Mouse (Mus musculus) midbrain, embryonic 10.5 days (tissue): ENCODE data around the gene Mroh9. TPM values are rescaled to one million over a fixed set of nuclear protein-coding genes. Genes with fewer than 3 reads are reported as not detected.
A peak's percentile ranks its signal among the peaks of the same experiment; 100 is the strongest.

Experiments
- DNase-seq: peaks from one replicate; pipeline ENCODE4 v3.0.0-alpha.2; 2017; ENCODE audit warnings: low spot score
- H3K27ac ChIP-seq: fragments of 300-500 bp; sonication (generic); replicated peaks from 2 replicates; pipeline ENCODE4 v1.5.1; 2016; ENCODE audit warnings: mild to moderate bottlenecking
- H3K27me3 ChIP-seq: fragments of 300-500 bp; sonication (generic); 2 replicates; pipeline ENCODE4 v1.6.1; 2016; ENCODE audit warnings: low read depth, mild to moderate bottlenecking; ENCODE audit not compliant: poor library complexity, severe bottlenecking
- H3K36me3 ChIP-seq: fragments of 300-500 bp; sonication (generic); 2 replicates; pipeline ENCODE4 v1.6.1; 2016; ENCODE audit warnings: mild to moderate bottlenecking, moderate library complexity
- H3K4me1 ChIP-seq: fragments of 300-500 bp; sonication (generic); 2 replicates; pipeline ENCODE4 v1.6.1; 2016
- H3K4me3 ChIP-seq: fragments of 300-500 bp; sonication (generic); 2 replicates; pipeline ENCODE4 v1.5.1; 2016; ENCODE audit warnings: mild to moderate bottlenecking, moderate library complexity
- H3K9me3 ChIP-seq: fragments of 300-500 bp; sonication (generic); replicated peaks from 2 replicates; pipeline ENCODE4 v1.6.1; 2016; ENCODE audit warnings: mild to moderate bottlenecking
- WGBS: fragments of 180-500 bp; shearing (Covaris S2); methylation state at CpG from one replicate; pipeline ENCODE4 v1.1.7; 2016; 5-methylcytosine and 5-hydroxymethylcytosine counted together
- polyA plus RNA-seq: library from polyadenylated mRNA; unstranded; fragments of >200 nt; fragmentation: Nextera tagmentation; extraction: Ambion mirVana; gene quantifications from 2 replicates; pipeline ENCODE4 v1.2.1, GENCODE M21; 2016

Mroh9 gene
- not detected in 2 replicates for polyA plus RNA-seq

GRCm38 (mm10) chr1:163085570-163085969, at the start of gene Mroh9:
Gene Mroh9, minus strand, starts transcription at chr1:163085670.
- Histone ChIP-seq H3K9me3 (no peaks in the 10 kb centered on the region), H3K4me1 (no peaks in the 10 kb centered on the region), H3K27ac (no peak within 1 kb of the TSS), H3K36me3 (no peaks in the 10 kb centered on the region), H3K4me3 (no peak within 1 kb of the TSS), H3K27me3 (no peaks in the 10 kb centered on the region)
- DNase-seq: no peak
- 84% methylated on average over 2 of the region's 2 CpGs for WGBS

- H3K27me3 ChIP-seq: no peaks in the 10 kb centered on the region
- H3K36me3 ChIP-seq: no peaks in the 10 kb centered on the region
- H3K9me3 ChIP-seq: no peaks in the 10 kb centered on the region
- no peaks in the 10 kb centered on the region for H3K4me1 ChIP-seq
- H3K27ac ChIP-seq: no peak overlapping the region
- H3K4me3 ChIP-seq: no peak overlapping the region
- WGBS: 79% methylated on average over 3 of the region's 3 CpGs
- DNase-seq: no peak
Measured at GRCm38 (mm10) chr1:163129976-163130375, 44.5 kb upstream of the Mroh9 start.

GRCm38 (mm10) chr1:163129129-163129900, 43.8 kb upstream of the Mroh9 start:
- Histone ChIP-seq H3K4me3 (no peak overlapping the region), H3K4me1 (no peaks in the 10 kb centered on the region), H3K36me3 (no peaks in the 10 kb centered on the region), H3K9me3 (no peaks in the 10 kb centered on the region), H3K27ac (no peak overlapping the region), H3K27me3 (no peaks in the 10 kb centered on the region)
- no peak for DNase-seq
- 75% methylated on average over 9 of the region's 9 CpGs for WGBS

GRCm38 (mm10) chr1:163126175-163126881, 40.9 kb upstream of the Mroh9 start:
- Histone ChIP-seq H3K4me3 (no peak overlapping the region), H3K27ac (no peak overlapping the region), H3K9me3 (no peaks in the 10 kb centered on the region), H3K36me3 (no peaks in the 10 kb centered on the region), H3K27me3 (no peaks in the 10 kb centered on the region), H3K4me1 (no peaks in the 10 kb centered on the region)
- DNase-seq: no peak
- WGBS: 87% methylated on average over 7 of the region's 7 CpGs

GRCm38 (mm10) chr1:163122414-163122813, 36.9 kb upstream of the Mroh9 start:
- Histone ChIP-seq H3K4me1 (no peaks in the 10 kb centered on the region), H3K27ac (no peak overlapping the region), H3K9me3 (no peaks in the 10 kb centered on the region), H3K27me3 (no peaks in the 10 kb centered on the region), H3K4me3 (no peak overlapping the region), H3K36me3 (no peaks in the 10 kb centered on the region)
- no peak for DNase-seq
- 93% methylated on average over 1 of the region's 1 CpGs for WGBS

GRCm38 (mm10) chr1:163113461-163114174, 28.1 kb upstream of the Mroh9 start:
- no peaks in the 10 kb centered on the region for H3K36me3 ChIP-seq
- no peak overlapping the region for H3K4me3 ChIP-seq
- H3K27ac ChIP-seq: no peak overlapping the region
- no peaks in the 10 kb centered on the region for H3K9me3 ChIP-seq
- DNase-seq: no peak
- H3K4me1 ChIP-seq: no peaks in the 10 kb centered on the region
- WGBS: 84% methylated on average over 8 of the region's 8 CpGs
- no peaks in the 10 kb centered on the region for H3K27me3 ChIP-seq

GRCm38 (mm10) chr1:163112482-163113164, 27.2 kb upstream of the Mroh9 start:
- Histone ChIP-seq H3K27me3 (no peaks in the 10 kb centered on the region), H3K4me3 (no peak overlapping the region), H3K9me3 (no peaks in the 10 kb centered on the region), H3K4me1 (no peaks in the 10 kb centered on the region), H3K36me3 (no peaks in the 10 kb centered on the region), H3K27ac (no peak overlapping the region)
- WGBS: 93% methylated on average over 4 of the region's 4 CpGs
- DNase-seq: no peak

- Histone ChIP-seq H3K4me3 (no peak overlapping the region), H3K27me3 (no peaks in the 10 kb centered on the region), H3K9me3 (no peaks in the 10 kb centered on the region), H3K36me3 (no peaks in the 10 kb centered on the region), H3K27ac (no peak overlapping the region), H3K4me1 (no peaks in the 10 kb centered on the region)
- WGBS: 71% methylated on average over 1 of the region's 1 CpGs
- DNase-seq: no peak
Measured at GRCm38 (mm10) chr1:163104960-163105359, 19.5 kb upstream of the Mroh9 start.

- H3K27me3 ChIP-seq: no peaks in the 10 kb centered on the region
- no peak overlapping the region for H3K27ac ChIP-seq
- peak; percentile 21 for DNase-seq
- no peaks in the 10 kb centered on the region for H3K36me3 ChIP-seq
- H3K9me3 ChIP-seq: no peaks in the 10 kb centered on the region
- 61% methylated on average over 10 of the region's 10 CpGs for WGBS
- H3K4me1 ChIP-seq: no peaks in the 10 kb centered on the region
- H3K4me3 ChIP-seq: no peak overlapping the region
Measured at GRCm38 (mm10) chr1:163091438-163092155, 6.1 kb upstream of the Mroh9 start.

- H3K4me1 ChIP-seq: no peaks in the 10 kb centered on the region
- no peaks in the 10 kb centered on the region for H3K9me3 ChIP-seq
- 13% methylated on average over 1 of the region's 1 CpGs for WGBS
- no peak overlapping the region for H3K4me3 ChIP-seq
- H3K27ac ChIP-seq: no peak overlapping the region
- H3K27me3 ChIP-seq: no peaks in the 10 kb centered on the region
- DNase-seq: peak; percentile 24
- no peaks in the 10 kb centered on the region for H3K36me3 ChIP-seq
Measured at GRCm38 (mm10) chr1:163070502-163070901, 15.0 kb downstream of the Mroh9 start.

GRCm38 (mm10) chr1:163060381-163060780, 25.1 kb downstream of the Mroh9 start:
- Histone ChIP-seq H3K27me3 (no peaks in the 10 kb centered on the region), H3K4me1 (no peaks in the 10 kb centered on the region), H3K4me3 (no peak overlapping the region), H3K27ac (no peak overlapping the region), H3K36me3 (no peaks in the 10 kb centered on the region), H3K9me3 (no peaks in the 10 kb centered on the region)
- 83% methylated on average over 3 of the region's 3 CpGs for WGBS
- DNase-seq: no peak

- no peak for DNase-seq
- Histone ChIP-seq H3K4me3 (no peak overlapping the region), H3K4me1 (no peaks in the 10 kb centered on the region), H3K27ac (no peak overlapping the region), H3K36me3 (no peaks in the 10 kb centered on the region), H3K27me3 (no peaks in the 10 kb centered on the region), H3K9me3 (no peaks in the 10 kb centered on the region; the same call in 1 of the 2 replicates)
- 32% methylated on average over 2 of the region's 2 CpGs for WGBS
Measured at GRCm38 (mm10) chr1:163057363-163057762, 28.1 kb downstream of the Mroh9 start.
